Comparison of ENCODE assay signal across 20 mouse cellular contexts in genomic region chr17:13036627-13037192, GRCm38 (mm10). TPM values are rescaled to one million over a fixed set of nuclear protein-coding genes. Genes with fewer than 3 reads are reported as not detected.
A peak's percentile ranks its signal among the peaks of the same experiment; 100 is the strongest.
DNase-seq lines count a peak whose midpoint lies in the region; ATAC-seq lines count a peak whose summit lies in the region.
"Not testable (repeated sequence)": the region's sequence is repeated elsewhere in the genome, so short reads cannot be mapped to it uniquely, and the experiment has no call there.
"Had no signal": no experiment of that assay in that cellular context is flagged by ENCODE, and none has a peak within 500 bp of the region (broad histone marks: within the 10 kb centered on the region; RNA-seq: fewer than 3 reads in every experiment).

No protein-coding gene starts in this region.

- H3K27ac ChIP-seq in embryonic facial prominence, embryonic 12.5 days; hindbrain, embryonic 12.5 days; hindbrain, embryonic 15.5 days (replicated peaks); midbrain, embryonic 11.5 days (ENCODE audit: low read depth, low read length): not testable (repeated sequence)

- not testable (repeated sequence) for H3K9me3 ChIP-seq in embryonic facial prominence, embryonic 12.5 days; hindbrain, embryonic 12.5 days (replicated peaks); hindbrain, embryonic 15.5 days; midbrain, embryonic 11.5 days (ENCODE audit: control insufficient read depth, low read length)

- not testable (repeated sequence) for H3K9ac ChIP-seq in embryonic facial prominence, embryonic 12.5 days; hindbrain, embryonic 12.5 days; hindbrain, embryonic 15.5 days; midbrain, embryonic 11.5 days (ENCODE audit: low read length)

- H3K36me3 ChIP-seq in embryonic facial prominence, embryonic 12.5 days; hindbrain, embryonic 12.5 days; hindbrain, embryonic 15.5 days; midbrain, embryonic 11.5 days (ENCODE audit: control insufficient read depth, insufficient read depth, low read length): not testable (repeated sequence)

- DNase-seq in midbrain, embryonic 11.5 days (ENCODE audit: low spot score, missing footprints): not testable (repeated sequence)

- ATAC-seq in embryonic facial prominence, embryonic 12.5 days (ENCODE audit: insufficient number of reproducible peaks, insufficient read depth, low FRiP score, low TSS enrichment): 0 out of 2 replicates have a peak, but pooled peaks have one; percentile 47
- ATAC-seq in erythroid progenitor cell, adult 5-6 weeks (replicated peaks; ENCODE audit: low FRiP score, poor library complexity, severe bottlenecking): peak; percentile 50; the same call in 1 of the 2 replicates
- 0 out of 2 replicates have a peak, but pooled peaks have one; percentile 43 for ATAC-seq in hindbrain, embryonic 12.5 days (ENCODE audit: low FRiP score)
- 0 out of 2 replicates have a peak, but pooled peaks have one; percentile 45 for ATAC-seq in hindbrain, embryonic 15.5 days (ENCODE audit: low FRiP score, low read depth)
- ATAC-seq in midbrain, embryonic 11.5 days (ENCODE audit: low FRiP score): 0 out of 2 replicates have a peak, but pooled peaks have one; percentile 44
- 0 out of 2 replicates have a peak, but pooled peaks have one; percentile 13 for ATAC-seq in neutrophil, adult 5-6 weeks (ENCODE audit: extremely low read depth, insufficient number of reproducible peaks, low FRiP score, poor library complexity, severe bottlenecking)

- not testable (repeated sequence) for H3K4me1 ChIP-seq in embryonic facial prominence, embryonic 12.5 days; hindbrain, embryonic 12.5 days; hindbrain, embryonic 15.5 days (replicated peaks); midbrain, embryonic 11.5 days (ENCODE audit: control insufficient read depth, insufficient read depth, low read length)

- not testable (repeated sequence) for H3K27me3 ChIP-seq in embryonic facial prominence, embryonic 12.5 days; hindbrain, embryonic 12.5 days; hindbrain, embryonic 15.5 days; midbrain, embryonic 11.5 days (ENCODE audit: control insufficient read depth, insufficient read depth, low read length)

- not testable (repeated sequence) for H3K4me3 ChIP-seq in embryonic facial prominence, embryonic 12.5 days; hindbrain, embryonic 12.5 days; hindbrain, embryonic 15.5 days; midbrain, embryonic 11.5 days (ENCODE audit: low read depth, low read length)

- WGBS in embryonic facial prominence, embryonic 12.5 days: 81% methylated on average over 4 of the region's 12 CpGs
- WGBS in hindbrain, embryonic 12.5 days: 87% methylated on average over 4 of the region's 12 CpGs
- WGBS in hindbrain, embryonic 15.5 days: 89% methylated on average over 5 of the region's 12 CpGs
- 86% methylated on average over 3 of the region's 12 CpGs for WGBS in midbrain, embryonic 11.5 days

- not testable (repeated sequence) for H3K4me2 ChIP-seq in embryonic facial prominence, embryonic 12.5 days (replicated peaks); hindbrain, embryonic 12.5 days (replicated peaks); hindbrain, embryonic 15.5 days; midbrain, embryonic 11.5 days

RNA-seq across cellular contexts. Expression of gene Gpr31b, which starts 15.4 kb away (rescaled TPM):
- polyA plus RNA-seq in embryonic facial prominence, embryonic 12.5 days (2016; fragmentation: Nextera tagmentation; extraction: Ambion mirVana): not detected in 2 replicates
- not detected in 2 replicates for total RNA-seq in erythroid progenitor cell, adult 5-6 weeks (2015; ENCODE audit: low replicate concordance)
- total RNA-seq in erythroid progenitor cell, adult 5-6 weeks (2017; ENCODE audit: low replicate concordance): not detected in 2 replicates
- not detected in 2 replicates for polyA plus RNA-seq in hindbrain, embryonic 12.5 days (2016; fragmentation: Nextera tagmentation; extraction: Ambion mirVana)
- 0.22 and 0.35 TPM in 2 replicates for polyA plus RNA-seq in hindbrain, embryonic 15.5 days (2015; fragmentation: Nextera tagmentation; extraction: Ambion mirVana)
- polyA plus RNA-seq in midbrain, embryonic 11.5 days (2014; fragmentation: Nextera tagmentation; extraction: Ambion mirVana): not detected in 2 replicates
- not detected in 2 replicates for total RNA-seq in neutrophil, adult 5-6 weeks (2017)
- total RNA-seq: adrenal gland, postnatal 14 days; gastrocnemius, adult 2 months; gastrocnemius, postnatal 14 days; gastrocnemius, postnatal 4 days; heart, adult 8-10 months had no signal
- polyA plus RNA-seq: C2C12; CD4-positive, CD25-positive, alpha-beta regulatory T cell, adult 4 months; embryonic facial prominence, embryonic 11.5 days; forebrain, postnatal 0 days; frontal cortex, adult 2 months; heart, embryonic 13.5 days; intestine, embryonic 14.5 days had no signal

RNA-seq across cellular contexts. Expression of gene Tcp10b, which starts 24.2 kb away (rescaled TPM):
- not detected in 2 replicates for polyA plus RNA-seq in embryonic facial prominence, embryonic 12.5 days (2016; fragmentation: Nextera tagmentation; extraction: Ambion mirVana)
- total RNA-seq in erythroid progenitor cell, adult 5-6 weeks (2015; ENCODE audit: low replicate concordance): not detected in 2 replicates
- total RNA-seq in erythroid progenitor cell, adult 5-6 weeks (2017; ENCODE audit: low replicate concordance): 0.39 TPM in 1 of 2 replicates, not detected in the other
- polyA plus RNA-seq in hindbrain, embryonic 12.5 days (2016; fragmentation: Nextera tagmentation; extraction: Ambion mirVana): 0.26 TPM in 1 of 2 replicates, not detected in the other
- polyA plus RNA-seq in hindbrain, embryonic 15.5 days (2015; fragmentation: Nextera tagmentation; extraction: Ambion mirVana): 0.10 and 0.21 TPM in 2 replicates
- polyA plus RNA-seq in midbrain, embryonic 11.5 days (2014; fragmentation: Nextera tagmentation; extraction: Ambion mirVana): not detected in 2 replicates
- total RNA-seq in neutrophil, adult 5-6 weeks (2017): not detected in 2 replicates
- total RNA-seq: heart, postnatal 14 days; MEL had no signal
- polyA plus RNA-seq: C2C12; CD4-positive, CD25-positive, alpha-beta regulatory T cell, adult 4 months; embryonic facial prominence, embryonic 11.5 days; heart, embryonic 13.5 days had no signal

RNA-seq across cellular contexts. Expression of gene Sod2, which starts 30.1 kb away (rescaled TPM):
- polyA plus RNA-seq in embryonic facial prominence, embryonic 12.5 days (2016; fragmentation: Nextera tagmentation; extraction: Ambion mirVana): 83.1 and 87.8 TPM in 2 replicates
- 18.4 and 58.3 TPM in 2 replicates for total RNA-seq in erythroid progenitor cell, adult 5-6 weeks (2015; ENCODE audit: low replicate concordance)
- 8.0 and 16.8 TPM in 2 replicates for total RNA-seq in erythroid progenitor cell, adult 5-6 weeks (2017; ENCODE audit: low replicate concordance)
- polyA plus RNA-seq in hindbrain, embryonic 12.5 days (2016; fragmentation: Nextera tagmentation; extraction: Ambion mirVana): 102 and 108 TPM in 2 replicates
- 134 and 143 TPM in 2 replicates for polyA plus RNA-seq in hindbrain, embryonic 15.5 days (2015; fragmentation: Nextera tagmentation; extraction: Ambion mirVana)
- polyA plus RNA-seq in midbrain, embryonic 11.5 days (2014; fragmentation: Nextera tagmentation; extraction: Ambion mirVana): 114 and 120 TPM in 2 replicates
- total RNA-seq in neutrophil, adult 5-6 weeks (2017): 27.9 and 28.4 TPM in 2 replicates

RNA-seq across cellular contexts. Expression of gene Wtap, which starts 42.7 kb away (rescaled TPM):
- polyA plus RNA-seq in embryonic facial prominence, embryonic 12.5 days (2016; fragmentation: Nextera tagmentation; extraction: Ambion mirVana): 141 and 146 TPM in 2 replicates
- 66.0 and 97.3 TPM in 2 replicates for total RNA-seq in erythroid progenitor cell, adult 5-6 weeks (2015; ENCODE audit: low replicate concordance)
- total RNA-seq in erythroid progenitor cell, adult 5-6 weeks (2017; ENCODE audit: low replicate concordance): 108 and 124 TPM in 2 replicates
- polyA plus RNA-seq in hindbrain, embryonic 12.5 days (2016; fragmentation: Nextera tagmentation; extraction: Ambion mirVana): 111 and 122 TPM in 2 replicates
- polyA plus RNA-seq in hindbrain, embryonic 15.5 days (2015; fragmentation: Nextera tagmentation; extraction: Ambion mirVana): 123 and 124 TPM in 2 replicates
- 136 and 144 TPM in 2 replicates for polyA plus RNA-seq in midbrain, embryonic 11.5 days (2014; fragmentation: Nextera tagmentation; extraction: Ambion mirVana)
- 173 and 194 TPM in 2 replicates for total RNA-seq in neutrophil, adult 5-6 weeks (2017)
